Mouse (Mus musculus) heart, embryonic 11.5 days (tissue): Measurements from ENCODE around the gene Mapkapk2. TPM values are rescaled to one million over a fixed set of nuclear protein-coding genes. Genes with fewer than 3 reads are reported as not detected.
"Not testable (repeated sequence)": the region's sequence is repeated elsewhere in the genome, so short reads cannot be mapped to it uniquely, and the experiment has no call there.

ENCODE experiments used
- ATAC-seq: fragments of 200-750 bp; cut with Nextera tagmentation; replicated peaks from 2 replicates; pipeline ENCODE4 v1.8.0; 2017; ENCODE audit warnings: moderate library complexity; ENCODE audit not compliant: insufficient number of reproducible peaks, low FRiP score, low TSS enrichment
- H3K27ac ChIP-seq: fragments of 300-500 bp; sonication (generic); 2 replicates; pipeline ENCODE4 v1.5.1; 2014; ENCODE audit warnings: mild to moderate bottlenecking, low read depth, low read length
- H3K27me3 ChIP-seq: fragments of 300-500 bp; sonication (generic); 2 replicates; pipeline ENCODE4 v1.6.1; 2014; ENCODE audit warnings: mild to moderate bottlenecking, low read length, mixed read lengths; ENCODE audit not compliant: control insufficient read depth, insufficient read depth
- H3K36me3 ChIP-seq: fragments of 300-500 bp; sonication (generic); 2 replicates; pipeline ENCODE4 v1.6.1; 2014; ENCODE audit warnings: mild to moderate bottlenecking, low read length, moderate library complexity, mixed read lengths; ENCODE audit not compliant: control insufficient read depth, insufficient read depth
- H3K4me1 ChIP-seq: fragments of 300-500 bp; sonication (generic); 2 replicates; pipeline ENCODE4 v1.6.1; 2014; ENCODE audit warnings: low read length; ENCODE audit not compliant: control insufficient read depth, insufficient read depth
- H3K4me2 ChIP-seq: fragments of 300-500 bp; sonication (generic); 2 replicates; pipeline ENCODE4 v1.6.1; 2014; ENCODE audit warnings: mild to moderate bottlenecking, moderate library complexity
- H3K4me3 ChIP-seq: fragments of 300-500 bp; sonication (generic); 2 replicates; pipeline ENCODE4 v1.5.1; 2014; ENCODE audit warnings: low read depth, low read length
- H3K9ac ChIP-seq: fragments of 300-500 bp; sonication (generic); 2 replicates; pipeline ENCODE4 v1.6.1; 2014; ENCODE audit warnings: mild to moderate bottlenecking, low read depth, low read length, moderate library complexity
- H3K9me3 ChIP-seq: fragments of 300-500 bp; sonication (generic); replicated peaks from 2 replicates; pipeline ENCODE4 v1.6.1; 2016; ENCODE audit warnings: low read length; ENCODE audit not compliant: control insufficient read depth
- WGBS: fragments of 180-500 bp; shearing (Covaris S2); extraction: QIAGEN DNeasy Blood & Tissue Kit; methylation state at CpG from one replicate; pipeline ENCODE4 v1.1.7; 2014; ENCODE audit not compliant: insufficient replicate concordance; 5-methylcytosine and 5-hydroxymethylcytosine counted together
- polyA plus RNA-seq: library from polyadenylated mRNA; unstranded; fragments of >200 nt; fragmentation: Nextera tagmentation; extraction: Ambion mirVana; gene quantifications from 2 replicates; pipeline ENCODE4 v1.2.1, GENCODE M21; 2014

Gene Mapkapk2
- polyA plus RNA-seq, 1 experiment from 2014 or later, result 57.6 TPM

DNA sequence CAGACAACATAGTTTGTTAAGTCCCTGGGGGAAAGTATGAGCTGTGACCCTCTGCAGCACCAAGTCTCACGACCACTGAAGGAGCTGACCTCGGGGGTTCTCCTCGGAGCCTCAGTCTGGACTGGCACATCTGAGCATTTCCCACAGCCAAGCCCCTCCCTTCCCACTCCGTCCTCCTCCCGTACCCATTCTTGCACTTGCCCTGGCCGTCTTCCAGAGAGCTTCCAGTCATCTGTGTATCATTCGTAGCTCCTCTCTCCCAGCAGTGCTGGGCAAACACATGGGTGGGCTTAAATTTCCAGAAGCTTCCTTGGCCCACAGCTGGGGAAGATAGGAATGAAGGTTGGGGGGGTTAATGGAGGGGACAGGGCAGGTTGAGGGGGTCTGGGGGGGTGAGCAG is 67.4 kb downstream of the Mapkapk2 start:
- Histone ChIP-seq H3K27ac (no peak overlapping the region), H3K9me3 (no peaks in the 10 kb centered on the region), H3K36me3 (no peaks in the 10 kb centered on the region), H3K4me3 (no peak overlapping the region), H3K4me1 (no peaks in the 10 kb centered on the region), H3K4me2 (no peak overlapping the region), H3K27me3 (no peaks in the 10 kb centered on the region), H3K9ac (no peak overlapping the region)
- ATAC-seq, result no peak
- 64% methylated on average over 7 of the region's 7 CpGs for WGBS

DNA sequence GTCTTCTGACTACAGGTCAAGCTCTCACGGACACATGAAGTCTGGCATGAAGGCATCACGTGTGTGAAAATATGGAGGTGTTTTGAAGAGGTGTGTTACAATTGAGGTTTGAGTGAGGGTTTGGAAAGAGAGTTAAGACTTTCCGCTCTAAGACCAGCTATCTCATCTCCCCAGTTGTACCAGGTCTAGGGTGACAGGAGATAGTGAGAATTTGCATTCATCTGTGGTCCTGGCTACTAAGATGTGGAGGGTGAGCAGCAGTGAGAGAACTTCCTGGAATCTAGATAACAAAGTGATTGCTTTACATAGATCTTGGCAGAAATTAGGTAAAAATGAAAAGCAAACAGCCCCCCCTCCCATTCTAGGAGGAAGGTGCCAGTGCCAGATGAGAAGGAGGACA is 68.4 kb downstream of the Mapkapk2 start:
- Histone ChIP-seq H3K9ac (no peak overlapping the region), H3K4me2 (no peak overlapping the region), H3K9me3 (no peaks in the 10 kb centered on the region), H3K27me3 (no peaks in the 10 kb centered on the region), H3K36me3 (no peaks in the 10 kb centered on the region), H3K4me3 (no peak overlapping the region), H3K27ac (no peak overlapping the region), H3K4me1 (no peaks in the 10 kb centered on the region)
- 61% methylated on average over 3 of the region's 3 CpGs for WGBS
- no peak for ATAC-seq

DNA sequence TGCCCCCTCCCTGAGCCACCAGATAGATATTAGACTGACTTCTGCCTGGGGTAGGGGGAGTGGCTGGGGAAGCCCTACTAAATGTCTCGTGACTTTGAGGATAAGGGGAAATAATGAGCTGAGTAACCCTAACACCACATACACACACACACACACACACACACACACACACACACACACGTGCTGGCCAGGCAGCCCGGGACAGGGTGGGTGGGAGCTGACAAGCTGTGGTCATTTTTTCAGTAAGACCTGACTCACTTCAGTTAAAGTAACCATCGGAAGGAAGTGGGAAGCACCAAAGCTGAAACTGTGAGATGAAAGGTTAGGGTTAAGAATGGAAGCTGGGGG is 71.8 kb downstream of the Mapkapk2 start:
- no peak overlapping the region for H3K4me2 ChIP-seq
- no peak overlapping the region for H3K4me3 ChIP-seq
- H3K36me3 ChIP-seq, result no peaks in the 10 kb centered on the region
- ATAC-seq, result no peak
- 0 out of 2 replicates have a peak, but pooled peaks cover 4% of the 10 kb centered on the region for H3K4me1 ChIP-seq
- H3K27ac ChIP-seq, result no peak overlapping the region
- 0 out of 2 replicates have a peak, but pooled peaks cover 3% of the 10 kb centered on the region for H3K27me3 ChIP-seq
- 60% methylated on average over 4 of the region's 4 CpGs for WGBS
- no peaks in the 10 kb centered on the region for H3K9me3 ChIP-seq
- no peak overlapping the region for H3K9ac ChIP-seq

DNA sequence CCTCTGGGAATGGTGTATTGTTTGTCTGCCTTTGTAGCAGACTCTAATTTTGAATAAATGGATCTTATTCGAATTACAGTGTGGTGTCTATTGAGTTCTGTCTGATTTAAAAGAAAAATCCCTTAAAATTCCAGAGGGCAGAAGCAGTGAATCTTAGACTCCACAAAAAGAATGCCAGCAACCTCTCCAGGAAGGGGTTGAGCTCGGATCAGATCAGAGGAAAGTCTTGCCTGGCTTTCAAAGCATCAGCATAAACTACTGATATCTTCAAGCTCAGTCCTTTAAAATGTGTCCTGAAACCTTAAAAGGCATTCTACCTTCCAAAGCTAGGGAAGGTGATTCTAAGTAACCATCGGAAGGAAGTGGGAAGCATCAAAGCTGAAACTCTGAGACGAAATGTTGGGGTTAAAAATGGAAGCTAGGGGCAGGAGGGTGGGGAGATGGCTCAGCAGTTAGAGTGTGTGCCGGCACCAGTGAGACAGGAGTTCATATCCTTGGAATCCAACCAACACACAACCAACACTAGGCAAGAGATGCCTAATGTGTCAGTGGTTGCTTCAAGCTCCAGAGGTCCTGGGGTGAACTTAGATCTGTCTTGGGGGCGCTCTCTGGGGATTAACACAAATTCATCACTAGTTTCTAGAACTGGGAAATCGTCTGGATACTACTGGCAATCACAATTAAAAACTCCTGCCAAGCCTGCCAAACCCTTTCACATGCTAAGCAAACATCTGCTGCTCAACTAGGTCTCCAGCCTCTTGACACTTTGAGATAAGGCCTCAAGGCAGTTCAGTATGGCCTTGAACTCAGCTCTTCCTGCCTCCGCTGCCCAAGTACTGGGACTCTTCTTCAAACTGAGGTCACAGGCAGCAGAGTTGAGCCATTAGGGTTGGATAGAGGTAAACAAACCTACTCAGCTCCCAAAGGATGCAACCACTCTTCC is 72.5 kb downstream of the Mapkapk2 start:
- no peaks in the 10 kb centered on the region for H3K36me3 ChIP-seq
- H3K9ac ChIP-seq, result no peak overlapping the region
- H3K27me3 ChIP-seq, result 0 out of 2 replicates have a peak, but pooled peaks cover 3% of the 10 kb centered on the region
- H3K9me3 ChIP-seq, result no peaks in the 10 kb centered on the region
- H3K4me2 ChIP-seq, result no peak overlapping the region
- no peak overlapping the region for H3K27ac ChIP-seq
- 69% methylated on average over 8 of the region's 8 CpGs for WGBS
- no peak overlapping the region for H3K4me3 ChIP-seq
- ATAC-seq, result no peak
- 0 out of 2 replicates have a peak, but pooled peaks cover 4% of the 10 kb centered on the region for H3K4me1 ChIP-seq

DNA sequence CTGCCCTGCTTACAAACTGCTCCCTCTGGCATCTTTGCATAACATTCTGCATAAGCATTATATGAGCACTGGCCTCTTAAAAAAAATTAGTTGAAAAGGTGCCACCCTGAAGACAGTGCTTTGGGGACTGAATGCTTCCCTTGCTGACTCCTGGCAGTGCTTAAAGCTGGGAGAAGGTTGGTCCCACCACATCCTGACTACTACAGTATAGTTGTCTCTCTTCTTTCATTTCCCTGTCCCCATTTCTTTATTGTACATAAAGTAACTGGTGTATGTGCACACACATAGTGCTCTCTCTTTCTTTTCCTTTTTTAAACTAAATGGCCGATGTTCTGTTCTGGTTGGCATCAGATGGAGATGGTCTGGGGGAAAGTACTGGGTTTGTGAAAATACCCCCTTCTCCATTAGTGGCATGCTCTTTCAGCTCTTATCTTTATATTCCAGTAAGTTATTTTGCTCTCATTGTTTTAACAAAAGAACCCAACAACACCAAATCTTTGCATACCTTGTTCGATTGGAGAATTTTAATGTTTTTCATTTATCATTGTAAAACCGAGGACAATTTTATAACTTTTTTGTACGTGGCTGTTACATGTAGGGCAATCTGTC is 74.3 kb downstream of the Mapkapk2 start:
- not testable (repeated sequence) for H3K9ac ChIP-seq, ATAC-seq, H3K9me3 ChIP-seq, H3K27me3 ChIP-seq, H3K4me3 ChIP-seq, H3K36me3 ChIP-seq, H3K4me2 ChIP-seq, H3K27ac ChIP-seq, H3K4me1 ChIP-seq
- 76% methylated on average over 3 of the region's 4 CpGs for WGBS

DNA sequence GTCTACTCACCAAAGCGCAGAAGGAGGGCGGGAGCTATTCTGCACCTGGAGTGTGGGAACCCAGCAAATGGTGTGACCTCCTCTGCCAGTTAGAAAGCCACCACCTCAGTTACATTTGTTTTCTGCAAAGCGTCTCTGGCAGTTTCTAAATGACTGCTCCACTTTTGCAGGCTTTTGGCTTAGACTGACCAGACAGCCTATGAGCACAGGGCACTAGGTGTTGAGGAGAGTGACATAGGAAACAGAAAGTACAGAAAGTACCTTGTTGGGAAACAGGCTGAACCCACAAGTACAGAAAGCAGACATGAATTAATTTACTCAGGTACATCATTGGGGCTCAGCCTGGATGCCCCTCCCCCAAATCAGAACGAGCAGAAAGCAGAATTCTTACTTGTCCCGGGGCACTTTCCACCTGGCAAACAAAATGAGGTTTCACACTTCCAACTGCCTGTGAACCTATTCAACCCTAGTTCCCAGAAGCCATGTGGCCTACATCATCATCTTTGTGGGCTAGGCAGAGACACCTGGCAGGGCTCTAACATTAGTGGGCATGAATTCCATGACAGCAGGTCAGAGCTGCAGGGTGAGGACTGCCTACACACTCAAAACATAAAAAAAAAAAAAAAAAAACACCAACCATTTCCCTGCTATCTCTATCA is 74.9 kb downstream of the Mapkapk2 start:
- ATAC-seq, result no peak
- no peaks in the 10 kb centered on the region for H3K36me3 ChIP-seq
- 0 out of 2 replicates have a peak, but pooled peaks cover 4% of the 10 kb centered on the region for H3K4me1 ChIP-seq
- H3K9me3 ChIP-seq, result no peaks in the 10 kb centered on the region
- H3K4me3 ChIP-seq, result no peak overlapping the region
- WGBS, result 53% methylated on average over 5 of the region's 5 CpGs
- 0 out of 2 replicates have a peak, but pooled peaks cover 3% of the 10 kb centered on the region for H3K27me3 ChIP-seq
- H3K4me2 ChIP-seq, result no peak overlapping the region
- no peak overlapping the region for H3K9ac ChIP-seq
- H3K27ac ChIP-seq, result no peak overlapping the region

DNA sequence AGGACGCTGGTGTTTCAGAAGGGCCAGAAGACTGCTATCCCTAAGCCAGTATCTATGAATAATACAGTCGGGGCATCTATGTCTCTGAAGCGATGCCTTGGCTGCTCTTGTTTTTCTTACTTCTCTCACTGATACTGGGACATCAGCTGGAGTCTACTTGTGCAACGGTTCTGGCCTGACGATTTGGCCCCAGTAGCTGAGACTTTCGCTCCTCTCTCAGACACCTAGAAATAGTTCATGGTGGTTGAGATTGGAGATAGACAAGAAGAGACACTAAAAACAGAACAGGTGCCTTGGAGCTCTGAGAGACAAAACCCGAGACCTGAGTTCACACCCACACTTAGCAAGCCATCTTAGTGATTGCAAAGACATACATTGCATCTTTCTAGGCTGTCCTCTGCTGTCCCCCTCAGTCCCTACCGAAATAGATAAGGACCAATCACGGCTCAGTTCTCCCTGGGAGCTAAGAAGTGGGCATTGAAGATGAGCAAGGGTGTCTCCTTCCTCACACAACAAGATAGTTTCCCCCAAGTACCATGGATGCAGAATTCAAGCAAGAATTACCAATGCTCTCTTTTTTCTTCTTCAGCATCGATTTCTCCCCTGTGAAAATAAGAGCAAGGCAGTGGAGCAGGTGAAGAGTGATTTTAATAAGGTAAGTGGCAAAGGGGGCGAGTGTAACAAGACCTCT is 75.6 kb downstream of the Mapkapk2 start:
- 0 out of 2 replicates have a peak, but pooled peaks cover 3% of the 10 kb centered on the region for H3K27me3 ChIP-seq
- H3K9ac ChIP-seq, result no peak overlapping the region
- no peak overlapping the region for H3K4me3 ChIP-seq
- no peak overlapping the region for H3K27ac ChIP-seq
- ATAC-seq, result no peak
- 0 out of 2 replicates have a peak, but pooled peaks cover 4% of the 10 kb centered on the region for H3K4me1 ChIP-seq
- H3K4me2 ChIP-seq, result no peak overlapping the region
- H3K36me3 ChIP-seq, result no peaks in the 10 kb centered on the region
- whole genome bisulfite sequencing, result 55% methylated on average over 11 of the region's 11 CpGs
- H3K9me3 ChIP-seq, result no peaks in the 10 kb centered on the region

DNA sequence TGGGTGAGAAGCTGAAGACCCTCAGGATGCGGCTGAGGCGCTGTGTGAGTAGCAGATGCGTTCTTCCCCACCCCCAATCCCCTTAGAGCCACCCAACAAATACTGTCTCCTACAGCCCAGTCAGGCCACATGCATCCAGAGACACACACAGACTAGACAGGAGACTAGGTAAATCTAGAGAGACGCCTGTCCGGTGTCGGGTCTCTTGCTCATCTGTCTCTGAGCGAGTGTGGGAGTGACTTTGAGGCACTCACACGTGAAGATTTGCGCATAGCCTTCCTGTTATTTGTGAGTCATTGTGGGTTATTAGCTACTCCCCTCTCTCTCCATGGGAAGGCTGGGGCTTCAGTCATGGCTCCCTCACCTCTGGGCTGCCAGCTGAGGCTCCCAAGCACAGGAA is 76.2 kb downstream of the Mapkapk2 start:
- Histone ChIP-seq H3K4me3 (no peak overlapping the region), H3K27ac (no peak overlapping the region), H3K27me3 (0 out of 2 replicates have a peak, but pooled peaks cover 3% of the 10 kb centered on the region), H3K4me1 (0 out of 2 replicates have a peak, but pooled peaks cover 4% of the 10 kb centered on the region), H3K9ac (no peak overlapping the region), H3K9me3 (no peaks in the 10 kb centered on the region), H3K36me3 (no peaks in the 10 kb centered on the region), H3K4me2 (no peak overlapping the region)
- ATAC-seq, result no peak
- 68% methylated on average over 9 of the region's 9 CpGs for WGBS
